Comparison of ENCODE assay signal across 7 mouse cellular contexts in the genomic region with DNA sequence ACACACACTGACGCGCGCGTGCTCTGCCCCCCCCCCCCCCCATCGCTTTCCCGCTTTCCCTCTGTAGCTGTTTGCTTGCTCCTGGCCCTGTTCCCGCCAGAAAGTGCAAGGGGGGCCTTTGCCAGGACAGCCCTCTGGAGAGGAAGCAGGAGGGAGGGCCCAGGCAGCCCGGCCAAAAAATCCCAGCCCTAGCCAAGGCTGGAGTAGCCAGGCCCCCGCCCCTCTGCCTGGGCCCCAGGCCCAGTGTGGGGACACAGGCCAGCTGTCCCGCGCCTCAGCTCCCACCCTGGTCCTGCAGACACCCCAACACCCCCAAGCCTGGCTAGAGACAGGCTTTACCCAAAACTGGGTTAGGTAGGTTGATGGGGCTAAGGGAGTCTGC. TPM values are rescaled to one million over a fixed set of nuclear protein-coding genes. Genes with fewer than 3 reads are reported as not detected.
DNase-seq lines count a peak whose midpoint lies in the region; ATAC-seq and TF ChIP-seq lines count a peak whose summit lies in the region.

No protein-coding gene starts in this region.

- H3K27me3 ChIP-seq in forebrain, embryonic 10.5 days (ENCODE audit: poor library complexity, severe bottlenecking) = peaks cover 67% of the 10 kb centered on the region
- H3K27me3 ChIP-seq in heart, embryonic 14.5 days (ENCODE audit: control insufficient read depth, insufficient read depth, low read length) = peaks cover 15% of the 10 kb centered on the region
- no peaks in the 10 kb centered on the region for H3K27me3 ChIP-seq in kidney, postnatal 0 days (ENCODE audit: insufficient read depth, low read length)
- H3K27me3 ChIP-seq in neural tube, embryonic 11.5 days (ENCODE audit: control insufficient read depth, insufficient read depth, low read length) = no peaks in the 10 kb centered on the region

- no peak for TF ChIP-seq CTCF in kidney, postnatal 0 days (IDR thresholded peaks at IDR 0.05; ENCODE audit: low read depth)

- H3K36me3 ChIP-seq in forebrain, embryonic 10.5 days (replicated peaks) = no peaks in the 10 kb centered on the region
- no peaks in the 10 kb centered on the region for H3K36me3 ChIP-seq in heart, embryonic 14.5 days (ENCODE audit: control insufficient read depth, insufficient read depth, low read length)
- H3K36me3 ChIP-seq in kidney, postnatal 0 days (ENCODE audit: insufficient read depth, low read length) = no peaks in the 10 kb centered on the region
- no peaks in the 10 kb centered on the region for H3K36me3 ChIP-seq in neural tube, embryonic 11.5 days (ENCODE audit: control insufficient read depth, insufficient read depth, low read length)

- peaks cover 6% of the 10 kb centered on the region for H3K4me1 ChIP-seq in brown adipose tissue, adult 24 weeks (ENCODE audit: control insufficient read depth, insufficient read depth, insufficient read length, low read length)
- H3K4me1 ChIP-seq in forebrain, embryonic 10.5 days = peaks cover 27% of the 10 kb centered on the region
- H3K4me1 ChIP-seq in heart, embryonic 14.5 days (ENCODE audit: control insufficient read depth in 2 of 2, insufficient read depth in 2 of 2, low read length in 2 of 2) = peaks cover 8 to 15% of the 10 kb centered on the region in 2 experiments
- H3K4me1 ChIP-seq in kidney, postnatal 0 days (replicated peaks; ENCODE audit: insufficient read depth, low read length) = no peaks in the 10 kb centered on the region; the same call in 1 of the 2 replicates
- H3K4me1 ChIP-seq in neural tube, embryonic 11.5 days (ENCODE audit: control insufficient read depth, insufficient read depth, low read length) = peaks cover 4% of the 10 kb centered on the region; the same call in 1 of the 2 replicates

- peak overlapping the region; percentile 78; the same call in 1 of the 2 replicates for H3K9ac ChIP-seq in heart, embryonic 14.5 days (ENCODE audit: low read length)
- H3K9ac ChIP-seq in kidney, postnatal 0 days (ENCODE audit: low read depth, low read length) = no peak overlapping the region
- peak overlapping the region; percentile 30 for H3K9ac ChIP-seq in neural tube, embryonic 11.5 days (ENCODE audit: low read length)

- no peak for DNase-seq in forebrain, embryonic 10.5 days (ENCODE audit: extremely low spot score, low spot score)
- peak; percentile 84 for DNase-seq in kidney, postnatal 0 days (ENCODE audit: low spot score)
- DNase-seq in liver = peak; percentile 51
- DNase-seq in neural tube, embryonic 11.5 days (ENCODE audit: low spot score) = peak; percentile 31
- DNase-seq in urinary bladder, adult 18-20 months (ENCODE audit: low spot score in 2 of 2) = peak; percentile 50 to 86

- peak overlapping the region; percentile 78 for H3K4me2 ChIP-seq in heart, embryonic 14.5 days (ENCODE audit: low read length)
- H3K4me2 ChIP-seq in kidney, postnatal 0 days (ENCODE audit: low read length) = peak overlapping the region; percentile 71
- peak overlapping the region; percentile 70 for H3K4me2 ChIP-seq in neural tube, embryonic 11.5 days (ENCODE audit: low read depth)

- H3K4me3 ChIP-seq in brown adipose tissue, adult 24 weeks (ENCODE audit: insufficient read depth, low read depth, low read length) = peak overlapping the region; percentile 12; the same call in 1 of the 2 replicates
- peak overlapping the region; percentile 57 for H3K4me3 ChIP-seq in forebrain, embryonic 10.5 days
- H3K4me3 ChIP-seq in heart, embryonic 14.5 days (ENCODE audit: control insufficient read depth in 1 of 2, insufficient read depth in 1 of 2, low read depth in 1 of 2, low read length in 2 of 2) = peak overlapping the region; percentile 22 to 45; a peak in 3 of 4 replicates
- peak overlapping the region; percentile 32 for H3K4me3 ChIP-seq in kidney, postnatal 0 days (replicated peaks; ENCODE audit: low read depth, low read length)
- H3K4me3 ChIP-seq in neural tube, embryonic 11.5 days (ENCODE audit: low read depth, low read length) = peak overlapping the region; percentile 28

- H3K9me3 ChIP-seq in forebrain, embryonic 10.5 days = no peaks in the 10 kb centered on the region
- H3K9me3 ChIP-seq in heart, embryonic 14.5 days (ENCODE audit: control insufficient read depth, low read length) = no peaks in the 10 kb centered on the region
- H3K9me3 ChIP-seq in kidney, postnatal 0 days (replicated peaks; ENCODE audit: low read length) = no peaks in the 10 kb centered on the region
- H3K9me3 ChIP-seq in neural tube, embryonic 11.5 days (ENCODE audit: control insufficient read depth, low read length) = no peaks in the 10 kb centered on the region

- ATAC-seq in heart, embryonic 14.5 days (ENCODE audit: insufficient number of reproducible peaks, insufficient read depth, low FRiP score, low read depth) = peak; percentile 86
- peak; percentile 68 for ATAC-seq in kidney, postnatal 0 days (replicated peaks; ENCODE audit: low FRiP score, low read depth)
- ATAC-seq in neural tube, embryonic 11.5 days (ENCODE audit: insufficient read depth, low FRiP score, low TSS enrichment) = peak; percentile 55; the same call in 1 of the 2 replicates

- whole genome bisulfite sequencing in forebrain, embryonic 10.5 days = 7% methylated on average over 7 of the region's 11 CpGs
- 11% methylated on average over 4 of the region's 11 CpGs for WGBS in heart, embryonic 14.5 days
- WGBS in kidney, postnatal 0 days = 13% methylated on average over 5 of the region's 11 CpGs
- WGBS in neural tube, embryonic 11.5 days = 2% methylated on average over 5 of the region's 11 CpGs

- peak overlapping the region; percentile 50 for H3K27ac ChIP-seq in brown adipose tissue, adult 24 weeks (replicated peaks; ENCODE audit: low read depth, low read length)
- peak overlapping the region; percentile 81 for H3K27ac ChIP-seq in forebrain, embryonic 10.5 days
- peak overlapping the region; percentile 18 to 54 for H3K27ac ChIP-seq in heart, embryonic 14.5 days (replicated peaks in 1 of 2; ENCODE audit: control insufficient read depth in 1 of 2, insufficient read depth in 1 of 2, low read depth in 2 of 2, low read length in 2 of 2)
- peak overlapping the region; percentile 54; the same call in 1 of the 2 replicates for H3K27ac ChIP-seq in kidney, postnatal 0 days
- H3K27ac ChIP-seq in neural tube, embryonic 11.5 days (ENCODE audit: low read depth, low read length) = no peak overlapping the region

RNA-seq across cellular contexts. Expression of a gene that starts 0.4 kb away (rescaled TPM):
- 5.4 and 7.3 TPM in 2 replicates for polyA plus RNA-seq in brown adipose tissue, adult 24 weeks (2012; ENCODE audit: insufficient read depth, insufficient read length, missing spikeins)
- 1.3 TPM in 2 replicates for polyA plus RNA-seq in forebrain, embryonic 10.5 days (2016; fragmentation: Nextera tagmentation; extraction: Ambion mirVana)
- polyA plus RNA-seq in heart, embryonic 14.5 days (2014; fragmentation: Nextera tagmentation; extraction: Ambion mirVana) = 202 and 337 TPM in 2 replicates
- polyA plus RNA-seq in kidney, postnatal 0 days (2015; fragmentation: Nextera tagmentation; extraction: Ambion mirVana) = 77.7 and 78.9 TPM in 2 replicates
- 2.6 and 3.1 TPM in 2 replicates for polyA plus RNA-seq in neural tube, embryonic 11.5 days (2014; fragmentation: Nextera tagmentation; extraction: Ambion mirVana)

RNA-seq across cellular contexts. Expression of a gene that starts 59.1 kb away (rescaled TPM):
- 4.1 and 7.5 TPM in 2 replicates for polyA plus RNA-seq in brown adipose tissue, adult 24 weeks (2012; ENCODE audit: insufficient read depth, insufficient read length, missing spikeins)
- 6.2 and 7.1 TPM in 2 replicates for polyA plus RNA-seq in forebrain, embryonic 10.5 days (2016; fragmentation: Nextera tagmentation; extraction: Ambion mirVana)
- 3.6 TPM in 2 replicates for polyA plus RNA-seq in heart, embryonic 14.5 days (2014; fragmentation: Nextera tagmentation; extraction: Ambion mirVana)
- 3.4 and 3.6 TPM in 2 replicates for polyA plus RNA-seq in kidney, postnatal 0 days (2015; fragmentation: Nextera tagmentation; extraction: Ambion mirVana)
- 10.3 and 11.4 TPM in 2 replicates for polyA plus RNA-seq in neural tube, embryonic 11.5 days (2014; fragmentation: Nextera tagmentation; extraction: Ambion mirVana)
